In genomic region chr7:126657522-126657921, GRCm38 (mm10) we compare ENCODE assay signal across 21 mouse cellular contexts. TPM values are rescaled to one million over a fixed set of nuclear protein-coding genes. Genes with fewer than 3 reads are reported as not detected.
DNase-seq lines count a peak whose midpoint lies in the region; ATAC-seq and TF ChIP-seq lines count a peak whose summit lies in the region.
"Had no signal": no experiment of that assay in that cellular context is flagged by ENCODE, and none has a peak within 500 bp of the region (broad histone marks: within the 10 kb centered on the region; RNA-seq: fewer than 3 reads in every experiment).

No protein-coding gene starts in this region.

- no peaks in the 10 kb centered on the region for H3K4me1 ChIP-seq in midbrain, postnatal 0 days (ENCODE audit: insufficient read depth, low read length)
- H3K4me1 ChIP-seq in midbrain, embryonic 13.5 days (replicated peaks) = no peaks in the 10 kb centered on the region
- peaks cover 67% of the 10 kb centered on the region for H3K4me1 ChIP-seq in G1E (ENCODE audit: insufficient read depth, low read depth, low read length)
- H3K4me1 ChIP-seq in bone marrow macrophage, adult 2 months (ENCODE audit: control insufficient read depth, insufficient read depth, low read length) = peaks cover 32% of the 10 kb centered on the region
- H3K4me1 ChIP-seq in neural tube, embryonic 15.5 days = no peaks in the 10 kb centered on the region; the same call in 1 of the 2 replicates
- H3K4me1 ChIP-seq: forebrain, embryonic 10.5 days; forebrain, embryonic 13.5 days; hindbrain, embryonic 12.5 days had no signal

- no peak overlapping the region for H3K27ac ChIP-seq in midbrain, postnatal 0 days (ENCODE audit: low read depth, low read length)
- no peak overlapping the region for H3K27ac ChIP-seq in midbrain, embryonic 13.5 days
- H3K27ac ChIP-seq in bone marrow macrophage, adult 2 months (ENCODE audit: insufficient read depth, low read depth, low read length) = peak overlapping the region; percentile 75; the same call in 1 of the 2 replicates
- peak overlapping the region; percentile 48 for H3K27ac ChIP-seq in neural tube, embryonic 15.5 days (replicated peaks)
- H3K27ac ChIP-seq: forebrain, embryonic 10.5 days; forebrain, embryonic 13.5 days; gastrocnemius, adult 2 months; hindbrain, embryonic 12.5 days had no signal

- H3K9me3 ChIP-seq in midbrain, postnatal 0 days (ENCODE audit: low read length) = no peaks in the 10 kb centered on the region
- H3K9me3 ChIP-seq in midbrain, embryonic 13.5 days = no peaks in the 10 kb centered on the region
- no peaks in the 10 kb centered on the region for H3K9me3 ChIP-seq in G1E (replicated peaks)
- H3K9me3 ChIP-seq in neural tube, embryonic 15.5 days (replicated peaks) = no peaks in the 10 kb centered on the region
- H3K9me3 ChIP-seq: forebrain, embryonic 10.5 days; forebrain, embryonic 13.5 days; hindbrain, embryonic 12.5 days had no signal

- H3K4me3 ChIP-seq in midbrain, postnatal 0 days (ENCODE audit: low read depth, low read length) = no peak overlapping the region
- H3K4me3 ChIP-seq in midbrain, embryonic 13.5 days (replicated peaks) = no peak overlapping the region
- H3K4me3 ChIP-seq in G1E (ENCODE audit: low read depth, low read length) = no peak overlapping the region; the same call in 1 of the 2 replicates
- no peak overlapping the region for H3K4me3 ChIP-seq in bone marrow macrophage, adult 2 months (ENCODE audit: insufficient read depth, low read length)
- no peak overlapping the region for H3K4me3 ChIP-seq in neural tube, embryonic 15.5 days (replicated peaks)
- H3K4me3 ChIP-seq: forebrain, embryonic 10.5 days; forebrain, embryonic 13.5 days; gastrocnemius, adult 2 months; hindbrain, embryonic 12.5 days had no signal

- H3K36me3 ChIP-seq in midbrain, postnatal 0 days (ENCODE audit: insufficient read depth, low read length) = no peaks in the 10 kb centered on the region; the same call in 1 of the 2 replicates
- peaks cover 13% of the 10 kb centered on the region for H3K36me3 ChIP-seq in midbrain, embryonic 13.5 days
- peaks cover 47% of the 10 kb centered on the region for H3K36me3 ChIP-seq in G1E (replicated peaks)
- H3K36me3 ChIP-seq in neural tube, embryonic 15.5 days = peaks cover 3% of the 10 kb centered on the region; the same call in 1 of the 2 replicates

- H3K27me3 ChIP-seq in midbrain, postnatal 0 days (ENCODE audit: insufficient read depth, low read length) = no peaks in the 10 kb centered on the region
- no peaks in the 10 kb centered on the region for H3K27me3 ChIP-seq in midbrain, embryonic 13.5 days
- no peaks in the 10 kb centered on the region for H3K27me3 ChIP-seq in G1E (ENCODE audit: insufficient read depth, low read length)
- H3K27me3 ChIP-seq in neural tube, embryonic 15.5 days (replicated peaks) = no peaks in the 10 kb centered on the region
- H3K27me3 ChIP-seq: forebrain, embryonic 13.5 days; hindbrain, embryonic 12.5 days had no signal

- H3K4me2 ChIP-seq in midbrain, postnatal 0 days (ENCODE audit: low read depth, low read length, poor library complexity, severe bottlenecking) = no peak overlapping the region
- no peak overlapping the region for H3K4me2 ChIP-seq in midbrain, embryonic 13.5 days (replicated peaks)
- no peak overlapping the region for H3K4me2 ChIP-seq in neural tube, embryonic 15.5 days
- H3K4me2 ChIP-seq: forebrain, embryonic 13.5 days; heart, embryonic 11.5 days; hindbrain, embryonic 12.5 days had no signal

- peak; percentile 19 for DNase-seq in midbrain, postnatal 0 days (ENCODE audit: low spot score)
- no peak for DNase-seq in G1E (ENCODE audit: low spot score)
- DNase-seq in kidney, postnatal 10 days = no peak
- DNase-seq in thymus, adult 18-20 months = no peak
- DNase-seq: adrenal gland, adult 8-10 months; adrenal gland, postnatal 25 days; cerebellum, adult 18-20 months; cerebellum, adult 9-10 months; cerebellum, postnatal 14 days; gastrocnemius, adult 2 months; gastrocnemius, postnatal 14 days; heart, adult 11 months had no signal

- WGBS in midbrain, postnatal 0 days = 89% methylated on average over 1 of the region's 1 CpGs
- 91% methylated on average over 1 of the region's 1 CpGs for WGBS in midbrain, embryonic 13.5 days
- WGBS in neural tube, embryonic 15.5 days = 49% methylated on average over 1 of the region's 1 CpGs

- TF ChIP-seq POLR2A in bone marrow macrophage, adult 2 months (IDR thresholded peaks at IDR 0.05; ENCODE audit: borderline replicate concordance, low read depth, low read length) = no peak

- ATAC-seq in midbrain, postnatal 0 days (ENCODE audit: low FRiP score) = no peak
- no peak for ATAC-seq in midbrain, embryonic 13.5 days
- peak; percentile 45; the same call in 1 of the 2 replicates for ATAC-seq in G1E (ENCODE audit: extremely low read depth, insufficient number of reproducible peaks, low FRiP score, poor library complexity, severe bottlenecking)
- 0 out of 2 replicates have a peak, but pooled peaks have one; percentile 50 for ATAC-seq in neural tube, embryonic 15.5 days (ENCODE audit: low FRiP score)
- ATAC-seq: forebrain, embryonic 13.5 days; forebrain, embryonic 16.5 days; hindbrain, embryonic 16.5 days had no signal

- no peak for TF ChIP-seq CTCF in midbrain, postnatal 0 days (IDR thresholded peaks at IDR 0.05)
- no peak for TF ChIP-seq CTCF in G1E (IDR thresholded peaks at IDR 0.05; ENCODE audit: low read depth, low read length)
- no peak for TF ChIP-seq CTCF in bone marrow macrophage, adult 2 months (IDR thresholded peaks at IDR 0.05; ENCODE audit: low read depth, low read length)

- H3K9ac ChIP-seq in midbrain, postnatal 0 days (replicated peaks; ENCODE audit: low read length, poor library complexity, severe bottlenecking) = no peak overlapping the region
- no peak overlapping the region for H3K9ac ChIP-seq in midbrain, embryonic 13.5 days (replicated peaks)
- no peak overlapping the region for H3K9ac ChIP-seq in neural tube, embryonic 15.5 days (replicated peaks)
- H3K9ac ChIP-seq: forebrain, embryonic 13.5 days; hindbrain, embryonic 12.5 days had no signal

RNA-seq across cellular contexts. Expression of gene Sgf29, which starts 8.4 kb away (rescaled TPM):
- 44.4 and 46.6 TPM in 2 replicates for total RNA-seq in midbrain, postnatal 0 days (2014; rRNA removed)
- 48.0 and 56.0 TPM in 2 replicates for polyA plus RNA-seq in midbrain, postnatal 0 days (2015; fragmentation: Nextera tagmentation; extraction: Ambion mirVana)
- polyA plus RNA-seq in midbrain, embryonic 13.5 days (2015; fragmentation: Nextera tagmentation; extraction: Ambion mirVana) = 54.5 and 57.0 TPM in 2 replicates
- total RNA-seq in G1E (2014; fragmentation: Nextera tagmentation) (159 and 175 TPM in 2 replicates), G1E (2017) (36.8 and 57.3 TPM in 2 replicates)
- polyA plus RNA-seq in G1E (2012) = 61.3 and 124 TPM in 2 replicates
- 28.6 and 31.7 TPM in 2 replicates for polyA plus RNA-seq in bone marrow macrophage, adult 2 months (2012; ENCODE audit: insufficient read depth, insufficient read length, missing spikeins)
- polyA plus RNA-seq in neural tube, embryonic 15.5 days (2015; fragmentation: Nextera tagmentation; extraction: Ambion mirVana) = 53.2 and 64.5 TPM in 2 replicates

RNA-seq across cellular contexts. Expression of gene Sult1a1, which starts 18.7 kb away (rescaled TPM):
- 18.4 and 21.1 TPM in 2 replicates for total RNA-seq in midbrain, postnatal 0 days (2014; rRNA removed)
- polyA plus RNA-seq in midbrain, postnatal 0 days (2015; fragmentation: Nextera tagmentation; extraction: Ambion mirVana) = 17.5 and 18.8 TPM in 2 replicates
- polyA plus RNA-seq in midbrain, embryonic 13.5 days (2015; fragmentation: Nextera tagmentation; extraction: Ambion mirVana) = 0.93 and 1.9 TPM in 2 replicates
- total RNA-seq in G1E (2014; fragmentation: Nextera tagmentation) (not detected in 2 replicates), G1E (2017) (0.12 and 0.33 TPM in 2 replicates)
- polyA plus RNA-seq in G1E (2012) = not detected in 2 replicates
- polyA plus RNA-seq in bone marrow macrophage, adult 2 months (2012; ENCODE audit: insufficient read depth, insufficient read length, missing spikeins) = 42.3 and 56.8 TPM in 2 replicates
- polyA plus RNA-seq in neural tube, embryonic 15.5 days (2015; fragmentation: Nextera tagmentation; extraction: Ambion mirVana) = 3.4 and 5.1 TPM in 2 replicates

RNA-seq across cellular contexts. Expression of gene Nupr1, which starts 26.9 kb away (rescaled TPM):
- 5.7 and 9.9 TPM in 2 replicates for total RNA-seq in midbrain, postnatal 0 days (2014; rRNA removed)
- 16.9 and 21.4 TPM in 2 replicates for polyA plus RNA-seq in midbrain, postnatal 0 days (2015; fragmentation: Nextera tagmentation; extraction: Ambion mirVana)
- 4.8 and 7.6 TPM in 2 replicates for polyA plus RNA-seq in midbrain, embryonic 13.5 days (2015; fragmentation: Nextera tagmentation; extraction: Ambion mirVana)
- total RNA-seq in G1E (2014; fragmentation: Nextera tagmentation) = 13.4 and 24.8 TPM in 2 replicates
- 0.41 and 1.1 TPM in 2 replicates for total RNA-seq in G1E (2017)
- 9.8 and 11.1 TPM in 2 replicates for polyA plus RNA-seq in G1E (2012)
- 34.9 and 41.2 TPM in 2 replicates for polyA plus RNA-seq in bone marrow macrophage, adult 2 months (2012; ENCODE audit: insufficient read depth, insufficient read length, missing spikeins)
- polyA plus RNA-seq in neural tube, embryonic 15.5 days (2015; fragmentation: Nextera tagmentation; extraction: Ambion mirVana) = 12.4 and 13.9 TPM in 2 replicates

RNA-seq across cellular contexts. Expression of gene Bola2, which starts 37.7 kb away (rescaled TPM):
- total RNA-seq in midbrain, postnatal 0 days (2014; rRNA removed) = 50.2 and 160 TPM in 2 replicates
- 143 and 146 TPM in 2 replicates for polyA plus RNA-seq in midbrain, postnatal 0 days (2015; fragmentation: Nextera tagmentation; extraction: Ambion mirVana)
- polyA plus RNA-seq in midbrain, embryonic 13.5 days (2015; fragmentation: Nextera tagmentation; extraction: Ambion mirVana) = 141 and 158 TPM in 2 replicates
- 77.5 and 93.8 TPM in 2 replicates for total RNA-seq in G1E (2014; fragmentation: Nextera tagmentation)
- 117 and 161 TPM in 2 replicates for total RNA-seq in G1E (2017)
- polyA plus RNA-seq in G1E (2012) = 189 and 303 TPM in 2 replicates
- polyA plus RNA-seq in bone marrow macrophage, adult 2 months (2012; ENCODE audit: insufficient read depth, insufficient read length, missing spikeins) = 62.1 and 63.7 TPM in 2 replicates
- polyA plus RNA-seq in neural tube, embryonic 15.5 days (2015; fragmentation: Nextera tagmentation; extraction: Ambion mirVana) = 131 and 154 TPM in 2 replicates

RNA-seq across cellular contexts. Expression of gene Slx1b, which starts 38.1 kb away (rescaled TPM):
- 21.7 and 25.0 TPM in 2 replicates for total RNA-seq in midbrain, postnatal 0 days (2014; rRNA removed)
- polyA plus RNA-seq in midbrain, postnatal 0 days (2015; fragmentation: Nextera tagmentation; extraction: Ambion mirVana) = 10.9 and 11.1 TPM in 2 replicates
- polyA plus RNA-seq in midbrain, embryonic 13.5 days (2015; fragmentation: Nextera tagmentation; extraction: Ambion mirVana) = 21.0 and 21.1 TPM in 2 replicates
- 3.5 and 3.8 TPM in 2 replicates for total RNA-seq in G1E (2014; fragmentation: Nextera tagmentation)
- total RNA-seq in G1E (2017) = 4.5 and 7.0 TPM in 2 replicates
- polyA plus RNA-seq in G1E (2012) = 4.9 and 8.1 TPM in 2 replicates
- 8.4 and 11.6 TPM in 2 replicates for polyA plus RNA-seq in bone marrow macrophage, adult 2 months (2012; ENCODE audit: insufficient read depth, insufficient read length, missing spikeins)
- polyA plus RNA-seq in neural tube, embryonic 15.5 days (2015; fragmentation: Nextera tagmentation; extraction: Ambion mirVana) = 13.9 and 18.2 TPM in 2 replicates

Comparison
In these comparisons a context has a peak if more than half of its experiments do, and no peak if none do; other contexts are left out.
1. ATAC-seq: peak in G1E (single experiment) and neural tube, embryonic 15.5 days (single experiment); none in midbrain, postnatal 0 days (single experiment) and midbrain, embryonic 13.5 days (single experiment).
2. H3K27ac ChIP-seq: peak in bone marrow macrophage, adult 2 months (single experiment) and neural tube, embryonic 15.5 days (single experiment); none in midbrain, postnatal 0 days (single experiment) and midbrain, embryonic 13.5 days (single experiment).